Comparison of ENCODE assay signal across 8 mouse cellular contexts in genomic region chr17:80061783-80062619, GRCm38 (mm10). TPM values are rescaled to one million over a fixed set of nuclear protein-coding genes. Genes with fewer than 3 reads are reported as not detected.
DNase-seq lines count a peak whose midpoint lies in the region; ATAC-seq and TF ChIP-seq lines count a peak whose summit lies in the region.

Hnrnpll (minus strand) TSS chr17:80062334.

- H3K4me3 ChIP-seq in cortical plate, adult 2 months (ENCODE audit: insufficient read depth, low read length) = peak within 1 kb of the TSS; percentile 98
- peak within 1 kb of the TSS; percentile 99 for H3K4me3 ChIP-seq in megakaryocyte, embryonic 14.5 days (replicated peaks)

- no peak for TF ChIP-seq CTCF in cortical plate, adult 2 months (IDR thresholded peaks at IDR 0.05; ENCODE audit: extremely low read depth, insufficient read depth, low read length)

- no peaks in the 10 kb centered on the region for H3K9me3 ChIP-seq in megakaryocyte, embryonic 14.5 days

- H3K36me3 ChIP-seq in megakaryocyte, embryonic 14.5 days (replicated peaks; ENCODE audit: low read length) = peaks cover 8% of the 10 kb centered on the region

- peak within 1 kb of the TSS; percentile 100 for H3K27ac ChIP-seq in cortical plate, adult 2 months (ENCODE audit: insufficient read depth, low read length)

- peaks cover 2% of the 10 kb centered on the region for H3K4me1 ChIP-seq in cortical plate, adult 2 months (ENCODE audit: control insufficient read depth, insufficient read depth, low read length)
- H3K4me1 ChIP-seq in megakaryocyte, embryonic 14.5 days = peaks cover 51% of the 10 kb centered on the region

- no peaks in the 10 kb centered on the region for H3K27me3 ChIP-seq in megakaryocyte, embryonic 14.5 days (replicated peaks)

- peak; percentile 95 for DNase-seq in gastrocnemius, adult 8-10 months (ENCODE audit: low spot score in 2 of 2)
- DNase-seq in hindlimb bud, embryonic 11.5 days (ENCODE audit: extremely low spot score, low read depth, low spot score) = peak; percentile 97
- peak; percentile 94 to 99 for DNase-seq in left cerebral cortex, adult 8-10 months (ENCODE audit: low spot score in 2 of 2)
- peak; percentile 97 for DNase-seq in right cerebral cortex, postnatal 10 days (ENCODE audit: low spot score in 2 of 2)
- DNase-seq in urinary bladder, postnatal 25 days (ENCODE audit: low spot score) = peak; percentile 96

- TF ChIP-seq POLR2A in cortical plate, adult 2 months (IDR thresholded peaks at IDR 0.05; ENCODE audit: extremely low read depth, insufficient read depth, low read length) = peak; percentile 75

- ATAC-seq in activated CD4-positive, CD25-positive, alpha-beta regulatory T cell, adult 4 months = peak; percentile 83

RNA-seq across cellular contexts. Expression of gene Hnrnpll, which starts in this region (rescaled TPM):
- 10 to 100 TPM; 22.2 to 32.4 TPM for polyA plus RNA-seq in activated CD4-positive, CD25-positive, alpha-beta regulatory T cell, adult 4 months (2017; shearing (Covaris generic))
- 48.1 and 48.2 TPM in 2 replicates for polyA plus RNA-seq in cortical plate, adult 2 months (2012; rRNA removed)
- 10 to 100 TPM; 15.5 to 16.7 (median 16.0) TPM for total RNA-seq in gastrocnemius, adult 8-10 months (2022)
- 10 to 100 TPM; 56.0 to 60.9 (median 58.8) TPM for total RNA-seq in left cerebral cortex, adult 8-10 months (2022)
- polyA plus RNA-seq in megakaryocyte, embryonic 14.5 days (2012; ENCODE audit: insufficient read depth, low replicate concordance) = 10.4 and 16.8 TPM in 2 replicates

Comparison
In these comparisons a context has a peak if more than half of its experiments do, and no peak if none do; other contexts are left out.
1. Peak in every context shown above with its lines: DNase-seq, ATAC-seq, H3K4me3 ChIP-seq and H3K27ac ChIP-seq.